In the genomic region with DNA sequence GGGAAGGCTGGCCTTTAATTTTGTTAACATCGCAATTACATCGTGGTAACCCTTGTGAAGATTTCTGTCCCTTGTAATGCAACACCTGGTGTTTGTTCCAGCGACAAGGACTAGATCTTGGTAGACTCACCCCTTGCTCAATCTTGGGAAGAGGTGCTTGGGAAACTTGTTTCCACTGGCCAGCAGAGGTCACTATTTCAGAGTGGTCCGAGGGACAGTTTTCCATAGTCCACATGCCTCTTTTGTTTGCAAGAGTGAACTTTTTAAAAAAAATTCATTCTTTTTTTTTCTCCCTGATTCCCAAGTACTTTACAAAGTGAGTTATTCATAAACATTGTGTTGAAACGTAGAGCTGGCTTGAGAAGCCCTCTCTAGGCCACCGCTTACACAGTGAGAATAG, we compare ENCODE assay signal across 8 mouse cellular contexts. TPM values are rescaled to one million over a fixed set of nuclear protein-coding genes. Genes with fewer than 3 reads are reported as not detected.
DNase-seq lines count a peak whose midpoint lies in the region; ATAC-seq and TF ChIP-seq lines count a peak whose summit lies in the region.

No protein-coding gene starts in this region.

- ATAC-seq in heart, embryonic 13.5 days (ENCODE audit: extremely low read depth, insufficient number of reproducible peaks, low FRiP score, low TSS enrichment), result no peak
- 0 out of 2 replicates have a peak, but pooled peaks have one; percentile 13 for ATAC-seq in stomach, embryonic 16.5 days (ENCODE audit: insufficient read depth, low FRiP score)
- ATAC-seq in activated CD4-positive, CD25-positive, alpha-beta regulatory T cell, adult 4 months, result no peak

- peaks cover 3% of the 10 kb centered on the region for H3K4me1 ChIP-seq in cerebellum, adult 2 months (ENCODE audit: control insufficient read depth, insufficient read depth, low read length)
- H3K4me1 ChIP-seq in heart, embryonic 13.5 days, result peaks cover 9% of the 10 kb centered on the region
- H3K4me1 ChIP-seq in liver, adult 2 months (ENCODE audit: control insufficient read depth, insufficient read depth, low read length), result no peaks in the 10 kb centered on the region
- no peaks in the 10 kb centered on the region for H3K4me1 ChIP-seq in stomach, embryonic 16.5 days (ENCODE audit: control insufficient read depth, insufficient read depth, low read length)

- peak overlapping the region; percentile 68 for H3K4me2 ChIP-seq in heart, embryonic 13.5 days
- no peak overlapping the region for H3K4me2 ChIP-seq in stomach, embryonic 16.5 days (ENCODE audit: low read depth, low read length)

- no peak overlapping the region for H3K27ac ChIP-seq in cerebellum, adult 2 months (ENCODE audit: insufficient read depth, low read length)
- no peak overlapping the region for H3K27ac ChIP-seq in heart, embryonic 13.5 days (replicated peaks)
- no peak overlapping the region for H3K27ac ChIP-seq in liver, adult 2 months (replicated peaks; ENCODE audit: insufficient read depth, low read depth, low read length)
- no peak overlapping the region for H3K27ac ChIP-seq in stomach, embryonic 16.5 days (ENCODE audit: low read length)

- no peak overlapping the region for H3K4me3 ChIP-seq in cerebellum, adult 2 months (replicated peaks; ENCODE audit: insufficient read depth, low read depth, low read length)
- H3K4me3 ChIP-seq in heart, embryonic 13.5 days, result peak overlapping the region; percentile 32; the same call in 1 of the 2 replicates
- H3K4me3 ChIP-seq in liver, adult 2 months (ENCODE audit: insufficient read depth, low read depth, low read length), result no peak overlapping the region
- no peak overlapping the region for H3K4me3 ChIP-seq in stomach, embryonic 16.5 days (replicated peaks; ENCODE audit: low read length)

- TF ChIP-seq CTCF in cerebellum, adult 2 months (IDR thresholded peaks at IDR 0.05; ENCODE audit: borderline replicate concordance, insufficient read depth, low read depth, low read length), result peak; percentile 65
- peak; percentile 41; the same call in 1 of the 2 replicates for TF ChIP-seq CTCF in liver, adult 2 months (IDR thresholded peaks at IDR 0.05; ENCODE audit: low read depth, low read length)

- 24% methylated on average over 6 of the region's 6 CpGs for WGBS in cerebellum, adult 2 months
- 21% methylated on average over 6 of the region's 6 CpGs for WGBS in heart, embryonic 13.5 days
- WGBS in liver, adult 2 months, result 22% methylated on average over 6 of the region's 6 CpGs
- 20% methylated on average over 6 of the region's 6 CpGs for WGBS in stomach, embryonic 16.5 days

- DNase-seq in cerebellum, adult 2 months, result peak; percentile 25 to 26
- no peak for DNase-seq in cerebellum, adult 9-11 months
- DNase-seq in right cerebral cortex, adult 2 months (ENCODE audit: low spot score in 2 of 2), result peak; percentile 14 to 54
- no peak for DNase-seq in right cerebral cortex, postnatal 14 days
- peak; percentile 37 for DNase-seq in liver, adult 2 months (ENCODE audit: extremely low read depth, low read depth, low spot score)

- H3K36me3 ChIP-seq in heart, embryonic 13.5 days, result peaks cover 16% of the 10 kb centered on the region
- H3K36me3 ChIP-seq in liver, adult 2 months (ENCODE audit: control insufficient read depth, insufficient read depth, low read length), result 0 out of 2 replicates have a peak, but pooled peaks cover 1% of the 10 kb centered on the region
- H3K36me3 ChIP-seq in stomach, embryonic 16.5 days (ENCODE audit: control insufficient read depth, insufficient read depth, low read length), result no peaks in the 10 kb centered on the region

- no peak overlapping the region for H3K9ac ChIP-seq in heart, embryonic 13.5 days
- no peak overlapping the region for H3K9ac ChIP-seq in liver, adult 2 months (ENCODE audit: low read depth, low read length)
- no peak overlapping the region for H3K9ac ChIP-seq in stomach, embryonic 16.5 days (ENCODE audit: low read length)

- TF ChIP-seq POLR2A in cerebellum, adult 2 months (IDR thresholded peaks at IDR 0.05; ENCODE audit: borderline replicate concordance, insufficient read depth, low read length), result no peak
- no peak for TF ChIP-seq POLR2A in liver, adult 2 months (IDR thresholded peaks at IDR 0.05; ENCODE audit: extremely low read depth, insufficient read depth, low read length)

- no peaks in the 10 kb centered on the region for H3K9me3 ChIP-seq in heart, embryonic 13.5 days
- no peaks in the 10 kb centered on the region for H3K9me3 ChIP-seq in stomach, embryonic 16.5 days (replicated peaks; ENCODE audit: control insufficient read depth, low read length)

- H3K79me2 ChIP-seq in liver, adult 2 months (ENCODE audit: control insufficient read depth, insufficient read depth, low read length), result no peaks in the 10 kb centered on the region

- no peaks in the 10 kb centered on the region for H3K27me3 ChIP-seq in cerebellum, adult 2 months (ENCODE audit: control insufficient read depth, insufficient read depth, low read length)
- peaks cover 33% of the 10 kb centered on the region for H3K27me3 ChIP-seq in heart, embryonic 13.5 days (replicated peaks)
- H3K27me3 ChIP-seq in liver, adult 2 months (ENCODE audit: control insufficient read depth, insufficient read depth, low read length), result no peaks in the 10 kb centered on the region
- peaks cover 4% of the 10 kb centered on the region; the same call in 1 of the 2 replicates for H3K27me3 ChIP-seq in stomach, embryonic 16.5 days (ENCODE audit: control insufficient read depth, insufficient read depth, low read length)

RNA-seq across cellular contexts. Expression of a gene that starts 12.2 kb away (rescaled TPM):
- polyA plus RNA-seq in cerebellum, adult 2 months (2012; rRNA removed), result 0.38 and 0.46 TPM in 2 replicates
- 0.12 and 0.64 TPM in 2 replicates for polyA plus RNA-seq in heart, embryonic 13.5 days (2015; fragmentation: Nextera tagmentation; extraction: Ambion mirVana)
- not detected in 2 replicates for total RNA-seq in liver, adult 2 months (2014; rRNA removed)
- 0.10 TPM in 1 of 2 replicates, not detected in the other for polyA plus RNA-seq in liver, adult 2 months (2012; rRNA removed)
- 0.21 and 0.87 TPM in 2 replicates for polyA plus RNA-seq in stomach, embryonic 16.5 days (2015; fragmentation: Nextera tagmentation; extraction: Ambion mirVana)
- not detected for polyA plus RNA-seq in activated CD4-positive, CD25-positive, alpha-beta regulatory T cell, adult 4 months (2017; shearing (Covaris generic))

RNA-seq across cellular contexts. Expression of a gene that starts 54.6 kb away (rescaled TPM):
- 13.2 and 16.1 TPM in 2 replicates for polyA plus RNA-seq in cerebellum, adult 2 months (2012; rRNA removed)
- polyA plus RNA-seq in heart, embryonic 13.5 days (2015; fragmentation: Nextera tagmentation; extraction: Ambion mirVana), result 24.8 and 25.5 TPM in 2 replicates
- 5.3 and 6.4 TPM in 2 replicates for total RNA-seq in liver, adult 2 months (2014; rRNA removed)
- 7.0 and 8.4 TPM in 2 replicates for polyA plus RNA-seq in liver, adult 2 months (2012; rRNA removed)
- polyA plus RNA-seq in stomach, embryonic 16.5 days (2015; fragmentation: Nextera tagmentation; extraction: Ambion mirVana), result 24.7 and 27.0 TPM in 2 replicates
- 1 to 10 TPM; 7.0 TPM for polyA plus RNA-seq in activated CD4-positive, CD25-positive, alpha-beta regulatory T cell, adult 4 months (2017; shearing (Covaris generic))

Comparison
In these comparisons a context has a peak if more than half of its experiments do, and no peak if none do; other contexts are left out.
1. DNase-seq: peak in cerebellum, adult 2 months (2 of 2), right cerebral cortex, adult 2 months (2 of 2) and liver, adult 2 months (single experiment); none in cerebellum, adult 9-11 months (single experiment) and right cerebral cortex, postnatal 14 days (single experiment).